Mouse (Mus musculus): Measurements from ENCODE around the gene Jmjd6.

- TF ChIP-seq CTCF (IDR thresholded peaks at IDR 0.05; ENCODE audit: low read depth) (no peak), EP300 (IDR thresholded peaks at IDR 0.05; ENCODE audit: low read depth) (no peak)
These were observed 38.2 kb upstream of the Jmjd6 start for GRCm38 (mm10) chr11:116881440-116881839.
